Mouse (Mus musculus) granulocyte monocyte progenitor cell, adult 5-6 weeks (primary cell): ENCODE results near the gene Epha2. TPM values are rescaled to one million over a fixed set of nuclear protein-coding genes. Genes with fewer than 3 reads are reported as not detected.
A peak's percentile ranks its signal among the peaks of the same experiment; 100 is the strongest.

Experiments
- ATAC-seq: replicated peaks from 2 replicates; pipeline ENCODE4 v1.8.0; 2016; ENCODE audit warnings: mild to moderate bottlenecking, moderate TSS enrichment, inconsistent platforms; ENCODE audit not compliant: poor library complexity, severe bottlenecking
- total RNA-seq, 2 experiments: library from RNA; stranded (forward) in 1 of 2; stranded (reverse) in 1 of 2; fragments of 200-712, 200-1000 nt in 1 of 2; fragments of >200 nt in 1 of 2; fragmentation: Nextera tagmentation in 1 of 2; gene quantifications; 2 replicates each; pipeline ENCODE4 v1.2.3; 2014 to 2017

Epha2 gene
- total RNA-seq, 2 experiments from 2014 or later, result 0.10 to 0.88 TPM

- ATAC-seq, result no peak
These were observed 769 bp downstream of the Epha2 start for GRCm38 (mm10) chr4:141301591-141302427.

DNA sequence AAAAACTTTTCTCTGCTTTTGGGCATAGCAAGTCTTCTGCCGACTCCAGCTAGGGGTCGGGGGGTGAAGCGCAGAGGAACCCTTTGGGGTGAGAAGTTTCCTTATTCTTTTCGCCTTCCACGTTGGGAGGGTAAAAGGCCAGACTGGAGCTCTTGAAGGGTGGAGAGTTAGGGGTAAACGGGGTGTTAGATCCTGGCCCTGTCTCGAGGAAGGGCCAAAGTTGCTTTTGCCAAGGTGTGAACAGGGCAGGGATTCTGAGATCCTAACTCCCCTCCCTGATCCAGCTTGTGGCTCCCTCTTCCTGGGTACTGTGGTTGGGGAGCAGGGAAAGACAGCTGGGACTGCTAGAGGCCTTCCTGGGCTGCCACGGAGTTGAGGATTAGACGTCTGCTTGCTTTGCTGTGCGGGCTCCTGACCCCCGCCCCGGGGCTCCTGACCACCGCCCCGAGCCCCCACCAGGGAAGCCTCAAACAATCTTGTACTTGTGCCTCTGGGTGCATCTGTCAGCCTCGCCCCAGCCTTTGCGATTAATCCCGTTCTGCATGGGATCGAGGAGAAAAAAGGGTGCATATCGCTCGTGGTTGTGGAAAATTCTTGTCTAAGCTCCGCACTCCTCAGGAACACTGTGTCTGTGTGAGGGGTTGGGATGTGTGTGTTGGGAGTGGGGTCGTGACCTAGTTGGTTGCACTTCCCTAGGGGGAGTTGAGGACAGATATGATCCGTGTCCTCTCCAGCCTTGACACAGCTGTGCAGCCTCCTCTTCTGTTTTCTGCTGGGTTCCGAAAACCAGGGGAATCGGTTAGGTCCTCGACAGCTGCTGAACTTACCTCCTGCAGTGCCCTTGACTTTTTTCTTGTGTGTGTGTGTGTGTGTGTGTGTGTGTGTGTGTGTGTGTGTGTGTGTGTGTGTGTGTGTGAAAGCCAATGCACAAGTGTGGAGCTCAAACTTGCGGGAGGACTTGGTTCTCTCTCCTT lies 1.7 kb downstream of the Epha2 start:
- no peak for ATAC-seq

DNA sequence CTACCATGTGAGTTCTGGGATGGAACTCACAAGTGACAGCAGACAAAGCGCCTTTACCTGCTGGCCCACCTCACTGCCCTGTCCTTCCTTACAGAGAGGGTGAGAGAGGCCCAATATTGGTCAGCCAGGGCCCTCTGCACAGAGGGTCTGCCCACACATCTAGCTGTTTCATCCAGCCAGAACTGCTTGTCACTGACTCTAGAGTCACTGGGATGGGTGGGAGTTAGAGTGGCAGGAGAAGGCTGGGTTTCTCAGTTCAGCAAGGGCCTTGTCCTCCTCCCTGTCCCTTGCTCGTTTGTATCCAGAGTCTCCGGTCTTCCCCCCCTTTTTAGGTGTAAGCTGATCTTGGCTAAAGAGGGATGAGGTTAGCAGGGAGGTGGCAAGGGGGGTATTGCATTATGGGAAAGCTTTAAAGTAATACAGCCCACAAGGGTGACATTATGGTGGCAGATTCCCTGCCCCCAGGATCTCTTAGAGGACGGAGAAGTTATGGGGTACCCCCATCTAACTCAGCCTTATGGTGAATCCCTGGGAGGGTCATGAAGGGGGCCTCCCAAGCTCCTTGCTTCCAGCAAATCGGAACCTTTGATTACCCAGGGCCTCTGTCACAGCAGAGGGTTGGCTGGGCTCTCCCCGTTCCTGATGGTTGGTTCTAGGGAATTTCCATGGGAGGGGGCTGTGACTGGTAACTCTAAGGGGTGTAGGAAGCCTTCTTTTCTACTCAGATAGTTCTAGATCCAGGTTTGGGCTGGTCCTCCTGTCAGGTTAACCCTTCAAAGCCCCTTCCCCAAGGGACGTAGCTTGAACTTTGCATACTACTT lies 2.6 kb downstream of the Epha2 start:
- no peak for ATAC-seq

DNA sequence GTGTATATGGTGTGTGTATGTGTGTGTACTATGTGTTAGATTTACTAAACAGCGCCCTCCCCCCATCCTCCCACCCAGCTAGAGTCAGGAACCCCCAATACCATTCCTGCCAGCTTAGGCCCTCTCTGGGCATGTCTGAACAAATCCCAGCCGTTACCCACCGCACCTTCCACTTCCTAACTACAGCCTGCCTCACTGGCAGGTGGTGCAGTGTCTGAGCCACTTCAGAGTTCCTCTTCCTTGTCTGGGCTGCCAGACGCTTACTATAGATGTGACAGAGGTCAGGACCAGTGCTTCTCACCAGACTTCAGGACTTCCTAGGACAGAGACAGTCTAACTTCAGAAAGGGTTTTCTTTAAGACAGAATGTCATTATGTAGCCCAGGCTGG lies 3.2 kb downstream of the Epha2 start:
- ATAC-seq, result no peak

- no peak for ATAC-seq
These were observed 5.0 kb downstream of the Epha2 start for GRCm38 (mm10) chr4:141306057-141306456.

DNA sequence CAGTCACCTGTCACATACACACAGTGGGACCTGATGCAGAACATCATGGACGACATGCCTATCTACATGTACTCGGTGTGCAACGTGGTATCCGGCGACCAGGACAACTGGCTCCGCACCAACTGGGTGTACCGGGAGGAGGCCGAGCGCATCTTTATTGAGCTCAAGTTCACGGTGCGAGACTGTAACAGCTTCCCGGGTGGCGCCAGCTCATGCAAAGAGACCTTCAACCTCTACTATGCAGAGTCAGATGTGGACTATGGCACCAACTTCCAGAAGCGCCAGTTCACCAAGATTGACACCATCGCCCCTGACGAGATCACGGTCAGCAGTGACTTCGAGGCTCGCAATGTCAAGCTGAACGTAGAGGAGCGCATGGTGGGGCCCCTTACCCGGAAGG lies 7.3 kb downstream of the Epha2 start:
- ATAC-seq, result no peak

- ATAC-seq, result no peak
These were observed 8.1 kb downstream of the Epha2 start for GRCm38 (mm10) chr4:141308857-141309772.

GRCm38 (mm10) chr4:141309773-141310145 lies 8.7 kb downstream of the Epha2 start:
- ATAC-seq, result no peak

DNA sequence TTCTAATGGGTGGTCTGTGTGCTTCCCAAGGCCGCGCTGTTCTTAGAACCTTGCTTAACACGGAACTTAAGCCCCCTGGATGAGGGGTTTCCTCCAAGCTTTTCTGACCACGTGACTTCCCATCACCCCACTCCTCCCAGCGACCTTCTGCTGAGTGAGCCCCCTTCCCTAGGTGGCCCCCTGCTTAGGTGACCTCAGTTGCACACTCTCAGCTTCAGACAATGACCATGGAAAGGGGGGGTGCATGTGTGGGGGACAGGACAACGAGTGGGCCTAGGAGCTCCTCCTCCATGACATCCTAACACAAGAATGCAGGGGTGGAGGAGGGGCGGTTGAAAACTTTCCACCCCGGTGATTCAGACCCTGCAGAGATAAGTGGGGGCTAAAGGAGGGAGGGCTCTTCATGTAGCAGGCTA lies 9.2 kb downstream of the Epha2 start:
- ATAC-seq, result no peak

DNA sequence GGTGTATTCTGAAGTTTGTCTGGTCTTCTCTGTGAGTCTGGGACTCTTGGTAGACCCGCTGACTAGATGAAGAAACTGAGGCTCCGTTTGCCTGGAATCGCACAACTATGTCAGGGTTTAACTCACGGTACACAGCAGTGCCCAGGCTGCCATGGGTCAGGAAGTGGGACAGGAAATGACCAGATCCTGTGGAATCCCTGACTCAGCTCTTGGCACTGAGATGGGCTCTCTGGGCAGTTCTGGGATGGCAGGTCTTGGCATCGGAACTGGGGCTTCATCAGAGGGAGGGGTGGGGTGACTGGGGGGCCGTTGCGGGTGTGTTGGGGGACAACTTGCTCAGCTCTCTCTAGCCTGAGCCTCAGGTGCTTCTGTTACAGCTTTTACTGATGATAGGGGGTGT lies 10.0 kb downstream of the Epha2 start:
- ATAC-seq, result no peak

GRCm38 (mm10) chr4:141311506-141311905 lies 10.5 kb downstream of the Epha2 start:
- no peak for ATAC-seq

- ATAC-seq, result no peak
These were observed 10.9 kb downstream of the Epha2 start for GRCm38 (mm10) chr4:141311908-141312307.

DNA sequence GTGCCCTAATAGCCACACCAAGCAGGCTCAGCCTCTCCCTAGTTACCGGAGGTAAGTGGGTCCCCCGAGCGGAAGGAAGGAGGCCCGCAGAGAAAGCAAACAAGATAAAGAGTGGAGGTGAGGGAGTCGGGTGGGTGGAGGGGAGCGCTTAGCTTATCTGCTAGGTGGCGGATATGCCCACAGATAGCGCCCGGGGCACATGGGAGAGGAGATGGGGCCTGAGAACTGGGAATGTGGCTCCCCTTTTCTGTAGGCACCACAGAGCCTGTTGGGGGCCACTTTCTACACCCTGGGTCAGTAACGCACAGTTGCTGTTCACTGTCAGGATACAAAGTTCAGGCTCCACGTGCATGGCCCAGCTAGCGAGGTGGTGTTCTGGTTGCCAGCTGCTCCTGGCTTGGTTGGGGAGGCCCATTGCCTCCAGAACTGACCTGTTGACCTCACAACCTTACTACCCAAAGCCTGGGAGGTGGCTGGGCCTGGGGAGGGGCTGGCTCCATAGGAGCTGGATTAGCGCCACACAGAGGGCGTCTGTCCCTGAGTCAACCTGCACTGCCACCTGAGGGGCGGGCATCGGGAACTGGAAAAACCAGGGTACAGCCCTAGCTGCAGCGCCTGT lies 11.6 kb downstream of the Epha2 start:
- no peak for ATAC-seq

DNA sequence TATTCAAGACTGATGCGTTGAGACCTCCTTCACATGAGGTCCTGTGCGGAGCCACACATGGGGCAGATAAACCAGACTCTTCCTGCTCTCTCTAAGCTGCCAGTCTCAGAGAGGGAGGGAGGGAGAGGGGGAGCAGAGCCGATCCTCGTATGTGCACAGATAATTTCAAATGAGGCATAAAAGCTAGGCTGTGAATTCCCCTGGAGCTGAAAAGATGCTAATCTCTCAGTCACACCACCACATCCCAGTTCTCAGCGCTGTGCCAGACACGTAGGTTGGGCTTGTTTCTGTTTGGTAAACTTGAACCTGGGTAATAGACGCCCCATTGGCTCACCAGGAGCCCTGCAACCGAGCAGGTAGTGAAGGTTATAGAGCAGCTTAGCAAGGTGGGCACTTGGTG lies 12.4 kb downstream of the Epha2 start:
- no peak for ATAC-seq

DNA sequence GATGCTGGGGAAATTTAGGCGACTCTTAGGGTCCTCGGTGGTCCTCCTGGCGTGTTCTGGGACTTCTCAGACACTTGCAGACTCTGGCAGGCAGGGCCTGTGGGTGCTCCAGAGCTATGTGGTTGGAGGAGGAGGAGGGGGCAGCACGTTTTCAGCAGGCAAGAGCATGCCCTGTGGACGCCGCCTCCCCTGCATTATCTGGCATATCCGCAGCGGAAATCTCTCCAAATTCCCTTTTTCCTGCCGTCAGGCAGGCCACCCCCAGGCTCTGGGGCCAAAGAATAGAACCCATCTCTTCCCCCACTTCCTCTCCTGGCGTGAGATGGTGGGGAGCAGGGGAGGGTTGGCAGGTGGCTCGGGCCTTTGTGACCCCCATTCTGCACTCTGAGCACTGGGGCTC lies 12.9 kb downstream of the Epha2 start:
- ATAC-seq, result no peak

DNA sequence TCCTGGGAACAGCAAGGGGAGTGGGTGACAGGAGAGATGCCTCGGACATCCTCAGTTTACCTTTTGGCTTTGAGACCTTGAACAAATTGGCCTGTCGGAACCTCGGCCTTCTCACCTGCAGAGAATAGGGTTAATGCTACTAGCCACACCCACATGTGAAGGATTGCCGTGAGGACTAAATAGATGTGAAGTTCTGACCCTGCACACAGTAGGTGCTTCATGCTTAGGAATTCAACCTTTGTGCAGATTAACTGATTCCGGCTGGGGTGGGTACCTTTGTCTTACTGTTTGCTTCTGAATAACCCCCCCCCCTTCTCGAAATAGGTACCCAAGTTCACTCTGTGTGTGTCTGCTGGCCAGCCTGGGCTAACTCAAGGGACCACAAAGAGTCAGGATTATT lies 13.7 kb downstream of the Epha2 start:
- no peak for ATAC-seq

- ATAC-seq, result peak; percentile 49; the same call in 1 of the 2 replicates
These were observed 15.0 kb downstream of the Epha2 start for GRCm38 (mm10) chr4:141316023-141316422.

GRCm38 (mm10) chr4:141316498-141317180 lies 15.6 kb downstream of the Epha2 start:
- ATAC-seq, result no peak
